Mouse (Mus musculus) heart, adult 11 months (tissue): ENCODE data around the gene Ddx50.
"Not testable (repeated sequence)": the region's sequence is repeated elsewhere in the genome, so short reads cannot be mapped to it uniquely, and the experiment has no call there.

Experiments used
- DNase-seq: peaks from one replicate; pipeline ENCODE4 v3.0.0; 2022

Ddx50 gene

DNA sequence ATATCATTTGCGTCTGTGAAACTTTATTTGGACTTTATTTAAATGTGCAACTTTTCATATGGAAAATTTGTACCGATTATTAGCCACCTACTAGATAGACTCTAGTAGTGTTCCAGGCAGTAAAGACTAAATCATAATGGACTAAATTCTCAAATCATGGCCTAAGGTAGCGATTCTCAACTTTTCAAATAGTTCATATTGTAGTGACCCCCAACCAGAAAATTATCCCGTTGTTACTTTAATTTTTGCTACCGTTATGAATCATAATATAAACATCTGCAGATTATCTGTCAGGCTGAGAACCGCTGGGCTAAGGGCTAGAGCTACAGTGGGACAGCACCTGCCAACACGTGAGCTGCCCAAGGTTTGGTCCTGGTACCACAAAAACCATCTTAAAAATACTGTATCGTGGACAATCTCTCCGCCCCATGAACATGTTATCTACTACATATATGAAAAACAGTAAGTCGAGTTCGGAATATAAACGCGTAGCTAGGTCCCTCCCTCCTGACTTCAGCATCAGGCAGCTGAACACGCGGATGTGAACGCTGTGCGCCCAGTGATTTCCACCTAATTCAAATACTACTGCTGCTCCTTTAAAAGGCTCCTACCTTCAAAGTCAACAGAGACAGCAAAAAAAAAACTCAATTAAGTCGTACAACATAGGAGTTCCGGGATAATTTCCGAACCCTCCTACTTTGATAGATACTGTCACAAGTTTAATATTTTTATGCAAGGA lies 49.8 kb downstream of the Ddx50 start:
- peak; percentile 87 for DNase-seq

DNA sequence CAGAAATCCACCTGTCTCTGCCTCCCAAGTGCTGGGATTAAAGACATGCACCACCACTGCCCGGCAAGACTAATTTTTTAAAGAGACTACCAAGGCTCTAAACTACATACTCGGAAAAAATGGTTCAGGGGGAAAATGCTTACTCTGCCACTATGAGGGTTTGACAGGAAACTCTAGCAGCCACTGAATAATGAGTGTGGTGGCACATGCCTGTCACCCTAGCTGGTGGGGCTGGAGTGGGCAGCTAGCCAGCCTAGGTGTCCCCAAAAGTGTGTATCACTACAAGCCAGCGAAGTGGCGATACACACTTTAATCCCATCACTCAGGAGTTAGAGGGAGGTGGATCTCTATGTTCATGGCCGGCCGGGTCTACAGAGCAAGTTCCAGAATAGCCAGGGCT lies 51.0 kb downstream of the Ddx50 start:
- DNase-seq = peak; percentile 87

DNA sequence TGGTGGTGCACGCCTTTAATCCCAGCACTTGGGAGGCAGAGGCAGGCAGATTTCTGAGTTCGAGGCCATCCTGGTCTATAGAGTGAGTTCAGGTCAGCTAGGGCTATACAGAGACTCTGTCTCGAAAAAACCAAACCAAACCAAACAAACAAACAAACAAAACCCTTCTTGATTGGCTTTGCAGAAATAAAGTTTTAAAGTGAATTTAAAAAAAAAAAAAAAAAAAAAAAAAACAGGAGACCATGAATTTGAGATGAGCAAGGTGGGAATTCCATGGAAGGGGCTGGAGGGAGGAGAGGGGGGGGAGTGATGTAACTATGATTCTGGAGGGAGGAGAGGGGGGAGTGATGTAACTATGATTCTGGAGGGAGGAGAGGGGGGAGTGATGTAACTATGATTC lies 51.7 kb downstream of the Ddx50 start:
- not testable (repeated sequence) for DNase-seq

DNA sequence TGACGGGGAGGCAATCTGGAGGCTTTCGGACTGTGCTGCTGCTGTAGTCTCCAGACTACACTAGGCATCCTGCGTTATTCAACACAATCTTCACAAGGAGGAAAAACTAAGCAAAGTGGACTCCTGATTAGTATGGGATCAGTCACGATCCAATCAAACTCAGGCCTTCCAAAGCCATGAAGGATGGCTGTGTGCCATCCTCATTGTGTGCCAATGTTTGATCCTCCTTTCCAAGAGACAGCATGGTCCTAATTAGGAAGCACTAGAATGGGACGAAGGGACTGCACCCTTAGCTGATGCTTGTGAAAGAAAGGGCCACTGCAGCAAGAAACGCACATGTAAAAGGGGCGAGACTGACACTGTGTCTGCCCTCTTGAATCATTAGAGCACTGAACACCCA lies 58.5 kb downstream of the Ddx50 start:
- peak; percentile 81 for DNase-seq

DNA sequence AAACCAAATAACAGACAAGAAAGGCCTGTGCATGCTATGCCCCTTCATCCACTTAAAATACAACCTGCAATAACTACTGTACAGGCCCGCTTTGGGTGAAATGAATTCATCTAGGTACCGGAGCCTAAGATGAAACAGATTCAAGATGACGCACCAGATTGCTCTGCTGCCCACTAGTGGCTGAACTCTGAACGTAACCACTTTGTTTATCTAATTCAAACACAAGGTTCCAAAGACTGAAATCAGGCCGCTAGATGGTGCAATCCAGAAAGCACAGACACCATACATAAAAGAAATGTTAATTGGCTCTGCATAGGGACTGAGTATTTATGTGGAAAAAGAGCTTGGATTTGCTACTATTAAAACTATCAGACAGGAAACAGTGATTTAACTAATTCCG lies 60.8 kb downstream of the Ddx50 start:
- DNase-seq = peak; percentile 96

DNA sequence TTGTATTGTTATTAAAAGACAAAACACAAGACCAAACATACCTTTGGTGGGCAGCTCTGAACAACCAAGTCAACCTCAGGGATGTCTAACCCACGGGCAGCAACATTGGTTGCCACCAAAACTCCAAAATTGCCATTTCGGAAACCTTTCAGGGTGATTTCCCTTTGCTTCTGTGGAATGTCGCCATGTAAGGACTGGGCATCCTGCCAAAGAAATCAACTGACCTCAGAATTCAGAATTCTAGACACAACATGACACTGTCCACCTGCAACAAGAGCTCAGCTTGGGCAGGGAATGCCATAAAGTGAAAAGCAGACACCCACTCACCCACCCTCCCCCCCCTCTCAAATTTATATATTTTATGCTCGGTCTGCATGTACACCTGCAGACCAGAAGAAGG lies 62.4 kb downstream of the Ddx50 start:
- peak; percentile 86 for DNase-seq

DNA sequence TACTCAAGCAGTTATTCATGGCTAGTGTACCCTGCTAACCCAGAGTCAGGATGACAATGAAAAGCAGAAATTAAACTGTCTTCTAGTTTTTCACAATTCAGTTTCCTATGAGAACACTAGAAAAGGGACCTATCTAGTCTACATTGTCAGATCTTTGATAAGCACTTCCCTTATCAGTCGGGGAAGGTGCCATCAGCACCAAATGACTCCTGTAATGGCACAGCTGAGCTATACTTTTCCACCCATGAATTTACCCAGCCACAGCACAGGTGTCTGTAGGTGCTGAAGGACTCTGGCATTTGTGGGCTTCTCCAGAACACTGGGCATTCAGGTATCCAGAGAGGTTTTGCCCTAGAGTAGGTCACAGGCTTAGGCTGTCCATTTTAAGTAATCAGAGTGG lies 67.8 kb downstream of the Ddx50 start:
- no peak for DNase-seq

DNA sequence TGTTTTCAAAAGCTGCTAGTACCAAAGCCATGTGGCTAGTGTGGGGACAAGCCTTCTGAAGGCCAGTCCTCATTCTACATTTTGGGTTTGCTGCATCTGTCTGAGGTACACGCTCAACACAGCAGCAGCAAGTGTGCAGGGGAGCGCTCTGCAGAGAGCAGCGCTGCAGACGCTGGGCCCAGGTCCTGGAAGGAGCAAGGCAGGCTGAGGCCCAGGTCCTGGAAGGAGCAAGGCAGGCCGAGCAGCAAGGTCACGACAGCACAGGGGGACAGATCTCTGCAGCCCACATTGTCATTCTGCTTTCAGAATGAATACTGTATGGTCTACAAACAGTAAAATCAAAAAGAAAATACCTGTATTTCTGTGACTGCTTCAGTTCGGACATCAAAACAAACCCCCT lies 68.3 kb downstream of the Ddx50 start:
- no peak for DNase-seq

DNA sequence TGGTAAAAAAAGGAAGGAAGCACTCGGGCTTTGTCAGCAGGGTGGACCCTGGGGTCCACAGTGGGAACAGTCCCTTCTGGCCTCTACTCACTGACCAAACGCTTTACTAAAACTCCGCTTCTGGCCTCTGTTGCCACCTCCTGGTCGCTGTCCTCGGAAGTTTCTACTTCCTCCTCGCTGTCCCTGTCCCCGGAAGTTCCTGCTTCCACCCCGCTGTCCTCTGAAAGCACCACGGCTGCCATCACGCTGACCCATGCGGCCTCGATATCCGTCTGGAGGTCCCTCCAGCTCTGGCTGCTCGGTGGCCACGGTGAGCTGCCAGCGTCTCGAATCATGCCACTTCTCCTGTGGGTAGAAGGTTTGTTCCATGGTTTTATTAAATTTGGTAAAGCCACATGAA lies 68.8 kb downstream of the Ddx50 start:
- DNase-seq = peak; percentile 94

DNA sequence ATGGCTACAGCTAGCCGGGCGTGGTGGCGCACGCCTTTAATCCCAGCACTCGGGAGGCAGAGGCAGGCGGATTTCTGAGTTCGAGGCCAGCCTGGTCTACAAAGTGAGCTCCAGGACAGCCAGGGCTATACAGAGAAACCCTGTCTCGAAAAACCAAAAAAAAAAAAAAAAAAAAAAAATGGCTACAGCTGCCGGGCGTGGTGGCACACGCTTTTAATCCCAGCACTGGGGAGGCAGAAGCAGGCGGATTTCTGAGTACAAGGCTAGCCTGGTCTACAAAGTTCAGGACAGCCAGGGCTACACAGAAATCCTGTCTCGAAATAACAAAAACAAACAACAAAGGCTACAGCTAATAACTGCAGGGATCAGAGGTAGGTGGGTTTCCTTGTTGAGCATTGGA lies 71.9 kb downstream of the Ddx50 start:
- not testable (repeated sequence) for DNase-seq

DNA sequence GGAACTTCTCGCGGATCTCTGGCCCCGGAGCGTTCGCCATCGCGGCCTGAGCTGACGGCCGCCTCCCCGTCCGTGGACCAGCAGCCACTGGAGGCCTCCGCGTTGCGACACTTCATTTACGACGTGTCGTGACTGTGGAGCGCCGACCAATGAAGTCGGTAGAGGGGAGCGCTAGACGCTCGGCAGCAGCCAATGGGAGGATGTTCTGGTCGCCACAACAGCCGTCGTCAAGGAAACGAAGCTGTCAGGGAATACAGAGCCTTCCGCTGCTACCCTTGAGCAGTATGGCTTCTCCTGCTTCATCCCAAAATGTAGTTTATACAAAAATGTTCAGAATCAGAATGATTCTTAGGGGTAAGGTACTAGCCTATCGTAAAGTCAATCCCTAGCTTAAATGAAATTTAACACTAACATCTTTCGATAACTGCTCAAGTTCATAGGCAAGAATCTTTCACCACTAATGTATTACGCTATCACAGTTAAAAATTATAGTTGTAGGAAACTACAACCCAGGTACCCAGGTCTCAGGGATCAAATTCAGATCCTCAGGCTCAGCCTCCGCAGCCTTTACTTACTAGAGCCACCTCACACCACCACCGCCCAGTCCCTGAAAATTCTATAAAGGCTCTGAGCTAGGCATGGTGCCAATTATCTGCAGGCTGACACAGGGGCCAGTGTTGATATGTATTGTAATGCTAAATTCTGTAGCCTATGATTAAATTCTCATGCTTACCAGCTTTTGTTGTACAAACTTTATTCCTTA lies 72.5 kb downstream of the Ddx50 start, which contains the start of gene Kif1bp:
TSS of gene Kif1bp (minus strand) at position 120 of the 763 bp plus-strand sequence.
- DNase-seq = peak; percentile 100

DNA sequence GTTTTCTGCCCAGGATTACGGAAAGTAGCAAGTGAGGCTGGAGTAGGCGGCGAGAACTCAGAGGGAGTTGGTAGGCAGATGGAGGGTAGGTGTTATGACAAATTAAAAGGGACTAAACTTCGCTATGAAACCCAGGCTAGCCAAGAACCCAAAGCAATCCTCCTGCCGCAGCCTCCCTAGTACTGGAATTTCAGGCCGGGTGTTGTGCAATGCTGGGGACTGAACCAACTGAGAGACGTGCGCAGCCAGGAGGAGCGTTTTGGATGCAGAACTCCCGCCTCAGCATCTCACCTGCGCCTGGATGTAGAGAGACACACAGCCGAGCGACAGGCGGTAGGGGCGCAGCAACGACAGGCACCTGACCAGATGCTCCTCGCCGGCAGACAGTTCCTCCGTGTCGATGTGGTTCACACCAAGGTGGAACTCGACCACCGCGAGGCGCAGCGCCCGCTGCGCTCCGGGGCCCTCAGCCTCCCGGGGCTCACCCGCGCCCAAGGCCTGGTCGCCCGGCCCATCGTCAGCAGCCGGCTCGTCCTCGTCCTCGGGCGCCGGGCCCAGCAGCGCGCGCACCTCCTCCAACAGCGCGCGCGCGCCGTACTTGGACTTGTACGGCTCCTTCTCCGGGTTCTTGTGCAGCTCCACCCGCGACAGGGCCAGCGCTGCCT lies 73.2 kb downstream of the Ddx50 start:
- DNase-seq = no peak

DNA sequence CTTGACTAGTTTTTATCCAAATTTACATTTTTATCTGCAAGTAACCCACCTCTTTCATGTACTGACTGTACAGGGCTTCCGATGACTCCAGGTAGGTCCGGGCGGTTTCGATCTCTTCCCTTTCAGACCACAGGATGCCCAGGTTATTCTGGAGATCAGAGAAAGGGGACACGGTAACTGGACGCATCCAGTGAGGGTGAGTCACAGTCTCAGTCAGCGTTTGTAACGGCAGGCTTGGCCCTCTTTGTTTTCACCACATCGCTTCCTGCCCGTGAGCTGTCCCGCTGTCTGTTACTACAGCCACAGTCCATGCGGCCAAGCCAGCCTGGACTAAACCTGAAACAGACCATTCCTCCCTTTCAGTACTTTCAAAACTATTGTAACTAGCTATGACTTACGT lies 76.0 kb downstream of the Ddx50 start:
- peak; percentile 78 for DNase-seq

DNA sequence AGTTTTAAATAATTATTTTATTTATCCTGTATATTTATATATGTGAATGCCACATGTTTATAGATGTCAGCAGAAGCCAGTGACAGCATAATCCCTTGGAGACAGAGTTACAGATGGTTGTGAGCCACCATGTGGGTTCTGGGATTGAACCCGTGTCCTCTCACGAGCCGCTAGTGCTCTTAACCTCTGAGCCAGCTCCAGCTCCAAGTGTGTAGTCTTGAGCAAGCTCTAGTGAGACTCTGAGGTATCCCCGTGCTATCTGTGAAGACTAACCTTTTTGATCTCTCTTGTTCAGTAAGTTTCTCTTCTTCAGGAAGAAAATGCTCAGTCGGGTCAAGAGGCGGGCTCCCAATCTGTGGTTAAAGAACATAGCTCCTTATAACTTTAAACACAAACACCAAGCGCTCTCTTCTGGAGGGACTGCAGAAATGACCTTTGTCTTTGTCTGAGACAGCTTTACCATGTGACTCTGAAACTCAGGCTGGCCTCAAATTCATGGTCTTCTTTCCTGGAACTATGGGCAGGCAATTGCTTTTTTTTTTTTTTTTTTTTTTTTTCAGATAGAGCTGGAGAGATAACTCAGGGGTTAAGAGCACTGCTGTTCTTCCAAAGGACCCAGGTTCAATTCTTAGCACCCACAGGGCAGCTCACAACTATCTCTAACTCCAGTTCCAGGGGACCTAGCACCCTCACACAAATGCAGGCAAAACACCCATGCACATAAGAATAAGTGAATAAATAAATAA lies 80.7 kb downstream of the Ddx50 start:
- DNase-seq = peak; percentile 61

DNA sequence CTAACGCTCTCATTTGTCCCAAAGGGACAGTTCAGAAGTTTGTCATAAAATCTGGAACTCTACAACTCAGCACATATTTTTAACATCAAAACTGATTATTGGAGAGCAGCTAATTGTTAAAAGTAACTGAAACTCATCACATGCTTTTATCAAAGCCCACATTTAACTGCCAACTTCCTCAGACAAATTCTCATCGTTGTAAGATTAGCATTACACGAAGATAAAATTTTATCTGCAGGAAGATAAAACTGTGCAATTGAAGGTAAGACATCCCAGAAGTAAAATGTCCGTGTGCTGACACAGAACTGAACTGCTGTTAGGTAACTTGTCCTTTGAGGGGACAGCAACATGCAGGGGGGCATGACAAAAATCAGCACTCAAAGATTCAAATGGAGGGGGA lies 82.2 kb downstream of the Ddx50 start:
- no peak for DNase-seq
